Mouse (Mus musculus) gastrocnemius, postnatal 25 days (tissue): ENCODE results near the gene Fam118b. TPM values are rescaled to one million over a fixed set of nuclear protein-coding genes. Genes with fewer than 3 reads are reported as not detected.

Experiments
- DNase-seq: peaks from one replicate; pipeline ENCODE4 v3.0.0; 2022
- total RNA-seq, 2 experiments: library from RNA; stranded (reverse); gene quantifications; 1 replicate in 1 of 2; 2 replicates in 1 of 2; pipeline ENCODE4 v1.2.3; 2021

The Fam118b gene
- total RNA-seq, 2 experiments from 2014 or later: 15.9 to 21.7 TPM

DNA sequence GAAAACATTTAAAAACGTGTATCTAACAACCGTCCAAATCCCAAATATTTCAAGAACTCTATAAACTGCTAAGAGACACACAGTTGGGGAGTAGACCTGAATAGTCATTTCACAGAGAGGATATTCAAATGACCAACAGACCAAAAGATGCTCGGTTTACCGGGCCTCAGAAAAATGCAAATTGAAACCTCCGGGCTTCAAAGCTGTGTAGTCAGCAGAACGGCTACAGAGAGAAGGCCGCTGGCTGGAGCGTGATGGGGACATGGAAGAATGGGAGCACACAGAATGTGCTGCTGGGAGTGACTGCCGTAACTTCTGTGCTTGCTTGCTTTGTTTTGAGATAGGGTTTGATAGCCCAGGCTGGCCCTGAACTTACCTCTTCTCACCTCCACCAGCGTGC lies 69.3 kb downstream of the Fam118b start:
- DNase-seq: no peak

DNA sequence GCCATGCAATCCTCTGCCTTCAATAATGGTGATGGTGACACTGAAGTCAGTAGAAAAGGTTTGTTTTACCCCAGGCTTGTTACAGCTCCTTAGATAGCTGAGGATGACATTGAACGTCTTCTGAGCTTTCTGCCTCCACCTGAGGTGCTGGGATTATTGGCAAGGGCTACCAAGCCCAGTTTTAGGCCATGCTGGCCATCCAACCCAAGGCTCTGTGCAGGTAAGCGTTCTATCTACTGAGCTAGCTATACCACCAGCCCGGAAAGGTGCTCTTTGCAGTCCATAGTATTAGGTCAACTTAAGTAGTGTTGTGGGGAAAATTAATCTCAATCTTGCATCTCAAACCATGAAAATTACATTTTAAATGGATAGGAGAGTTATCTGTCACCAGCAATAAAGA lies 70.0 kb downstream of the Fam118b start:
- no peak for DNase-seq

DNA sequence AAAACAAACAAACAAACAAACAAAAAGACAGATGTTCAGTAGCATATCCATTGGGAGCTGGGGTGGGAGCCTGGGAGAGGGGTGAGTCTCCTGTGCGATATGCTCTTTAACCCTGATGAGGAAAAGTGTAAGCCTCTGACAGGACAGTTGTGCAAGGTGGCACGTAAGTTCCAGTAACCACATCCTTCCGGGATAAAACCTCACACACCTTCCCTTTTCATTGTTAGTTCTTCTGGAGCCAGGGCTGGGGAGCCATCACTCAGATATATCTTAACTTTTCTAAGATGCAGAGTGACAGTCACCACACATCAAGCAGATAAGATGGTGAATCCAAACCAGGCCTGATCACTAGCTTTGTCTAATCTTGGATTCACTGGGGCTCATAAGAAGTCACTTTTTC lies 73.6 kb downstream of the Fam118b start:
- DNase-seq: no peak

DNA sequence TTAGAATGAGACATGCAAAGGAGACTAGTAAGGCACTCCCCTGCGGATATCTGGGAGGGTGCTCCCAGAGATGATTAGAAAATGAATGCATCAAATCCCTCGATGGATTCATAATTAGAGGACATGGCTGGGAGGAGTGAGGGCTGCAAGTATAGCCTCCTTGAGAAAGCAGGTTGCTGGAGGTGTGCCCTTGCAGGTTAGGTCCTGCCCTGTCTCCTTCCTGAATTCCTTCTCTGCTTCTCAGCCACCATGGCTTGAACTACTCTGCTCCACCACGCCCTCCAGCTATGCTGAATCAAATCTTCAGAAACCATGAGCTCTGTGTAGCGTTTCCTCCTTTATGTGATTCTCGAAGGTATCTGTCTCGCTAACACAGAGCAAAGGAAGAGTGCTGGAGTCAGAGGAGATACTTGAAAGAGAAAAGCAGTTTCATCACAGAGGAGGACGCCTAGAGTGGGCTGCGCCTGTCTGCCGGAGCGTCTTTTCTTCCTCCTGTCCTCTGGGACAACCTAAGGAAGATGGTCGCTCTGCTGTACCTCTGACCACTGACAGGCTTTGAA lies 74.5 kb downstream of the Fam118b start:
- DNase-seq: no peak

DNA sequence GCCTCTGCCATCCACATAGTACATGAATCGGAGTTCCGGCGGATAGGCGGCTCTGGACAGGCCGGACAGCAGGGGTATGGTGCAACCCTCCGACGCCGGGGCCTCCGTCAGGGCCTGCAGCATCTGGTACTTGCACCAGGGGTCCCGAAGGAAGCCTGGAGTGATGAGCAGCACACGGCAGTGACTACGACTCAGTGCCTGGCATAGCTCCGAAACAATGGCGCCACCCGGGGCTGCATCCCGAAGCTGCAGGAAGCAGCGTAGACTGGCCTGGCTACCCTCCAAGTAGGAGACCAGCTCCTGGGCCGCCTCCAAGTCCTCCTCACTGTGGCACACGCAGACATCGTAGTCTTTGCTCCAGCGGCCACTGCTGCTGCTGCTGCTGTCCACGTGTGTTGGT lies 78.9 kb downstream of the Fam118b start:
- no peak for DNase-seq

DNA sequence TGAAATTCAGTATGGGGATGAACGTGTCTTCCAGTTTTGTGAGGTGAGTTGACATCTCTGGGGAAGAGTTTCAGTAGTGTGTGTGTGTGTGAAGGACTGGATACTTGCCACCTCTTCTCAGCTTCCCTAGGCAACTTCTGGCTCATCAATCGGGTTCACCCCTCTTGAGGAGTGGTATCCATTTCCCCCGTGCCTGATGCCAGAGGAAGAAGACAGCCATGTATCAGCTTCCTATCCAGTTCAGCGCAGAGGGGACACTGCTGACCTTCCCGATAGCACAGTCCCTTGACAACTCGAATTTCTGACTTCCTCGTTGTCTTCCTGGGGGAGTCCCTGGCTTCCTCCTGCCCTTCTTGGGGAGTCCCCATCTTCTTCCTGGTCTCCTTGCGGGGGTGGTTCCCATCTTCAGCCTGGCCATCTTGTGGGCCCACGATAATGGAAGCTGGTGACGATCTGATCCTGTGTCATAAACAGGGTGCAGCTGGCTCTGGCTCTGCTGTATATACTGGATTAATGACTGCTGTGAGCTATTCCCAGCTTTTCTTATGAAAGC lies 80.2 kb downstream of the Fam118b start:
- no peak for DNase-seq

DNA sequence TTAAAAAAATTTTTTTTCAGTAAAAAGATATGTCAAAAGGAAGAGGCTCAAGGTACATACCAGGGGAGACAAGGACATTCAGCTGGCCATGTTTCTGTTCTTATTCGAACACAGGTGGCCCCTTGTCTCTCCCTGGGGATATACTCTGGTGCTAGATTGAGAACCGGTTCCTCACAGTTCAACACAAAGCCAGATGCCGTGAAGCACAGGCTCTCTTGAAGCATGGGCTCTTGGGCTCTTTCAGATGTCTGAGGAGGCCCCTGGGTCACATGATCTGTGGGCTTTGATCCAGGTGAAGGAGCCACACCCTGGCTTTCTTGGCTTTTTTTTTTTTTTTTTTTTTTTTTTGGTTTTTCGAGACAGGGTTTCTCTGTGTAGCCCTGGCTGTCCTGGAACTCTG lies 81.2 kb downstream of the Fam118b start:
- DNase-seq: no peak

DNA sequence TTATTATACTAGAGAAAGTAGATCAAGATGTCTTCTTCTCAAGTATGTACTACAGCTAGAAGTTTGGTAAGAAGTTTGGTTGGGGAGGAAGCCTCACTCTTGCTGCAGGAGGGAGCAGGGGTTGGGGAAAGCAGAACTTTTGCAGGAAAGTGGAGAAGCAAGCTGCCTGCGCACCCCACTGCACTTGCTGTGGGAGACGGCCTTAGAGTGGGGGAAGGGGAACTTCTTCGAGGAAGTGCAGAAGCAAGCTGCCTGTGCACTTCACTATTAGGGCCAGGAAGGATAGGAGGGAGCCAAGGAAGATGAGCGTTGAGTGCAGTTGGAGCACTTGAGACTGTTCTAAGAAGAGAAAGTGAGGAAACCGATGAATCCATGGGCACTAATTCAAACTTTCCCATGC lies 84.2 kb downstream of the Fam118b start:
- no peak for DNase-seq

DNA sequence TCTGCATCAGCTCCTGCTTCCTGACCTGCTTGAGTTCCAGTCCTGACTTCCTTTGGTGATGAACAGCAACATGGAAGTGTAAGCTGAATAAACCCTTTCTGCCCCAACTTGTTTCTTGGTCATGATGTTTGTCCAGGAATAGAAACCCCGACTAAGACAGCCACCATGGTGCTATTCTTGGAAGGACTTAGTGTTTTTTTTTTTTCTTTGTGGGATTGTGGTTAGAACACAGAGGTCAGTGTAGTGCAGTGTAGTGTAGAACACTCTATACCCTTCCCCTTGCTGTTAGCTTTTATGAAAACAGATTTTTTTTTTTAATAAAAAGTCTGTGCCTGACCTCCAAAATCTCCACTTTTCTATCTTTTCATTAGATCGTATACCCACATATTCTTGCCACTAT lies 84.8 kb downstream of the Fam118b start:
- no peak for DNase-seq

DNA sequence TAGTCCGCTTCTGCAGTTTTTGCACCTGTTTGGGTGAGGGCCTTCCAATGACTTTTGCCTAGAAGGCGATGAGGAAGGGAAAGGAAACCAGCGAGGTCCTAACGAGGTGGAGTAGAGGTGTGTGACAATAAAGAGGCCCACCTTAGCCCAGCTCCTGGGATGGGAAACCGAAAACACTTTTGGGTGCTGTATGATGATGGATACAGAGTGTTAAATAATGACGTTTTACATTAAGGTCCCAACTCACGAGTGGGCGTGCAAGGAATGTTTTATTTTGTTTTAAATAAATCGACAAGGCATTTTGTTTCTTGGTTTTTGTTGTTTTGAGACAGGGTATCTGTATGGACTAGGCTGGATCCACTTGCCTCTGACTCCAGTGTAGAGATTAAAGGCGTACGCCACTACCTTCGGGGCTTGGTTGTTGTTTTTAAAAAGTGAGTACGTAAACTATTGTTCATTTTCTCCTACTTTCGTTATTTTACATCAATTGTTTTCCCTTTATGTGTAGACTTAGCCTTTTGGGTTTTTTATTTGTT lies 91.4 kb downstream of the Fam118b start:
- DNase-seq: no peak

DNA sequence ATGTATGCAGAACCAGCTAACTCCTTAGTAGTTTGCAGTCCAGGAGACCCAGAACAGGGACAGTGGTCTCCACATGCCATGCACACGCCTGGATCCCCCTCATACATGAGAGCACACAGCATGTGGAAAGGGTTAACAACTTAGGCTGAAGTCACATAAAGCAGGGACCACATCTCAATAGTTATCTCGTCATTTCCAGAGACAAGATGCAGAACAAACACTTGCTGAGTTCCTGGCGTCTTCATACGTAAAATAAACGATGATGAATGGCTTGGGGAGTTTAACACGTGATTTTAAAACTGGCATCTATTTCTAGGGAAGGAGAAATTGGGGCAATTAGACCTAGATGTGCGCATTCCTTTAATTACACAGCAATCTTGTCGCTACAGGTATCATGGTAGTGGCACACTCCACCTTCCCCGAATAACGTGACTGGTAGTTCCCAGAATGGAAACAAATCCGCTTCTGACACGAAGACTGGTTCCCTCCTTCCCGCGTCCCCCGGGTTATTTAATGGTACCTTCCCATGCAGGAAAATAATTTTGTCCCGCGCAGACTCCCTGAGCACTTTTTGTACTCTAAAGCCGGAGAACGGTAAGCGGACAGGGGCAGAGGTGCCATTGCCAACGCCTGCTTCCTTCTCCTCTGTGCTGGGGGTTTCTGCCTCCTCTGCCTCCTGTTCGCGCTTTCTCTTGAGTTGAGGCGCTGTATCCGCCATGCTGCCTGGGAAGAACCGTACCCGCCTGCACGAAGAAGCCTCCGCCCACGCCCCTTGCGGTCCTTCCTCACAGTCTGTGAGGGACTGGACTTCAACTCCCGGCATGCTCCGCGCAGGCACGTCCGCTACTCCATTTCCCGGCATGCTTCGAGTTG lies 92.1 kb downstream of the Fam118b start, which contains the start of gene Dcps:
Gene Dcps (minus strand): TSS at position 811 of the 873 bp plus-strand sequence.
- DNase-seq: peak; percentile 91

DNA sequence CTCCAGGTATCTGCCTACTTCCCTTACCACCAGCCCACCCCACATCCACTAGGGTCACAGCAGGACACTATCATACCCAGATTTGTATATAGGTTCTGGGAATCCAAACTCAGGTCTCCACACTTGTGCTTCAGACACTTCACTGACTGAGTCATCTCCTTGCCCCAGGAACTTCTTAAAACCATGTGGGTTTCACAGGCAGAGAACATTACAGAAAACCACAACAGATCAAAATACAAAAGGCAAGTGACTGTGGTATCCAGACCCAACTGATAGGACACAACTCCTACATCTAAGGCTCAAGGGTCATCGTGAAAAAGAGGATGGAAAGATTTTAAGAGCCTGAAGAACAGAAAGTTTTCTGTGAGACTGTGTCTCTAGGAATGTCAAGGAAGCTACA lies 94.3 kb downstream of the Fam118b start:
- no peak for DNase-seq

DNA sequence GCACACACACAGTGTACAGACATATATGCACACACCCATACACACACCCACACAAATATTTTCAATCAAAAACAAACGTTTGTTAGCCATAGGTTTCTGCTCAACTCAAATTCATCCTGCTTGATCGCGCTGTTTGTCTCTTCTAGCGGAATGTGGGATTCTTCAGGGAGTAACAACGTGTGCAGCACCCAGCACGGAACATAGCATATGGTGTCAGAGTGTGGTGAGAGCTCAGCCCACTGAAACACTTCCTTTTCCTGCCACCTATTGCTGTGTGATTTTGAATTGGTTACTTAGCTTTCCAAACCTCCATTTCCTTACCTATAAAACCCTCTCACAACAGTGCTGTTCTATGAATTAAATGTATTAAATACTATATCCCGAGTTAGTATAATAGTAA lies 97.5 kb downstream of the Fam118b start:
- no peak for DNase-seq

Other genes with a start within 250 kb of the Fam118b start
- 1 to 10 TPM; 4.4 to 5.3 TPM for gene St3gal4, start 148.5 kb downstream of the Fam118b start, total RNA-seq
- 1 to 10 TPM; 5.9 to 6.7 TPM for gene Dcps, start 91.7 kb downstream of the Fam118b start, total RNA-seq
- gene Srpr, start 67.6 kb downstream of the Fam118b start, total RNA-seq: 100 to 1,000 TPM; 156 to 190 TPM
- gene Tirap, start 67.5 kb downstream of the Fam118b start, total RNA-seq: 10 to 100 TPM; 14.7 to 20.4 TPM
- gene Foxred1, start 56.8 kb downstream of the Fam118b start, total RNA-seq: 10 to 100 TPM; 21.5 to 22.1 TPM
- gene Rpusd4, start 60 bp upstream of the Fam118b start, total RNA-seq: 1 to 10 TPM; 6.0 to 6.4 TPM
- 10 to 100 TPM; 13.5 to 16.7 TPM for gene Cdon, start 153.3 kb upstream of the Fam118b start, total RNA-seq